Mouse (Mus musculus) cortical plate, adult 2 months (tissue): ENCODE results near the gene Adamtsl1.

Source experiments
- CTCF ChIP-seq: fragments of 200-500 bp; IDR thresholded peaks from 2 replicates; pipeline ENCODE4 v1.5.1; 2011; ENCODE audit warnings: mild to moderate bottlenecking, control low read depth, low read length; ENCODE audit not compliant: insufficient read depth; ENCODE audit errors: extremely low read depth
- POLR2A ChIP-seq: fragments of 200-500 bp; IDR thresholded peaks from 2 replicates; pipeline ENCODE4 v1.6.1; 2011; ENCODE audit warnings: mild to moderate bottlenecking, low read length, control low read depth; ENCODE audit not compliant: insufficient read depth; ENCODE audit errors: extremely low read depth

DNA sequence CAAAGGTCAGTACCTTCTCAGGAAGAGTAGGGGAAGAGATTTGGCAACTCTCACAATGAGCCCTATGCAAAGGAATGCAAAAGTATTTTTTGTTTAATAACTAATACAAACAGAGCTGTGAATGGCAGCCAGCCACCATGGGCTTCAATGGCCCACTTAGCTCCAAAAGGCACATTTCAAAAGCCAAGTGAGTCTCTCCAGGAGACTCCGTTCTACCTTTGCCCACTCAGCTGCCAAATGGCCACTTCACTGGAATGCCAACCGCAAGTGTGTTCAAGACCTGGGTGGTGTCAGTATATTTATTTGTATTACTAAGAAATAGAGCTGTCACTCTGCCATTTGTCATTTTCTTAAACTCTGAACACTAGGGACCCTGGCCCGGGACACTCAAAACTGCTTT is 800.5 kb downstream of the Adamtsl1 start:
- TF ChIP-seq POLR2A = no peak
- no peak for TF ChIP-seq CTCF
